ENCODE assay signal across 16 mouse cellular contexts in the genomic region with DNA sequence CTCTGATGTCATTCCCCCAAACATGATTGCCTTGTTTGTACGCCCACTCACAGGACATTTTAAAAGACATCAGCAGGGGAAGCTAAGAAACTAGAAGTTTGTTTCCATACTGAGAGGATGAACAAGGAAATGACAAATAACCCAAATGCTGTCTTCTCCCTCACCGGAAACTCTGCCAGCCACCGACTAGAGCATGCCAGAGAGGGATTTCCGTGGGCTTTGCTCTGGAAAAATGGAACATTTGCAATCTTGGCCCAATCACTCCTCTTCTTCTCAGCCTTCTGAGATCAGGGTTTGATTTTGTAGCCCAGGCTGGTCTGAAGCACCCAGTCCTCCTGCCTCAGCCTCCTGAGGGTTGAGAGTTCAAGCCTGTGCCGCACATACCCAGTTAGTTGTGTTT.
"Had no signal": no experiment of that assay in that cellular context is flagged by ENCODE, and none has a peak within 500 bp of the region (broad histone marks: within the 10 kb centered on the region; RNA-seq: fewer than 3 reads in every experiment).

No protein-coding gene starts in this region.

- DNase-seq: kidney, adult 2 months; kidney, postnatal 25 days; liver, postnatal 0 days; lung, embryonic 14.5 days; thymus, adult 18-20 months; thymus, postnatal 36 days had no signal

- H3K27ac ChIP-seq: kidney, postnatal 0 days; limb, embryonic 12.5 days; limb, embryonic 15.5 days; liver, embryonic 14.5 days; macrophage; midbrain, embryonic 15.5 days; neural tube, embryonic 12.5 days; neural tube, embryonic 15.5 days had no signal

- H3K4me3 ChIP-seq: limb, embryonic 12.5 days; limb, embryonic 15.5 days; midbrain, embryonic 12.5 days; midbrain, embryonic 15.5 days; neural tube, embryonic 12.5 days; neural tube, embryonic 15.5 days had no signal

- ATAC-seq: liver, postnatal 0 days; lung, postnatal 0 days; midbrain, embryonic 15.5 days had no signal
